Mouse (Mus musculus): ENCODE results near the gene March1.

DNA sequence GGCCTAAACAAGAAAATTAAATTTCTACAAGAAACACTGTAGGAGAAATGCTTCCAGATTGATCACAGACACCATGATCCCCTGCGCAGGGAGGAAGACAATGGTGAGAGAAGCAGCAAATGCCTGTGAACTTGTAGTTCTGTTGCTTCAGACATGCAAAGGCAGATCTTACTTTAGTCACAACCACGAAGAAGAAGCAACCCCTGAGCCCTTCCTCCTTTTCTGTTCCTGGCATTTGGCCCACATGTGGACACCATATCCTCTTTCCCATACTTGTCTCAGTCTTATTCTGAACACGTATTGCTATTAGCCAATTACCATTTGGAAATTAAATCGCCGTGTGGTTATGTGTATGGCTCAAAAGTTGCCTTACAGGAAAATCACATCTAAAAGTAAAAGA is 773.9 kb downstream of the March1 start:
- no peak for TF ChIP-seq CTCF (IDR thresholded peaks at IDR 0.05)
- TF ChIP-seq POLR2A (IDR thresholded peaks at IDR 0.05; ENCODE audit: insufficient read depth, low read depth, low read length): no peak

Measured in heart, adult 2 months (tissue).